Mouse (Mus musculus) liver, postnatal 0 days (tissue): ENCODE measurements around the gene Bad.
A peak's percentile ranks its signal among the peaks of the same experiment; 100 is the strongest.

Source experiments
- CTCF ChIP-seq: sonication (generic); IDR thresholded peaks from 2 replicates; pipeline ENCODE4 v1.5.1; 2016; ENCODE audit warnings: antibody characterized with exemption, low read depth
- EP300 ChIP-seq: IDR thresholded peaks from 2 replicates; pipeline ENCODE4 v1.6.1; 2016; ENCODE audit warnings: antibody characterized with exemption, low read depth, mild to moderate bottlenecking

- TF ChIP-seq CTCF, result no peak
- 0 out of 2 replicates have a peak, but pooled peaks have one; percentile 22 for TF ChIP-seq EP300
Observed at GRCm38 (mm10) chr19:6921647-6922567, 19.8 kb upstream of the Bad start, which contains the start of gene Esrra.
